Mouse (Mus musculus): Measurements from ENCODE around the gene Ebp. TPM values are rescaled to one million over a fixed set of nuclear protein-coding genes. Genes with fewer than 3 reads are reported as not detected.

Ebp gene
- polyA plus RNA-seq, 1 experiment from 2014 or later = 30.5 TPM

DNA sequence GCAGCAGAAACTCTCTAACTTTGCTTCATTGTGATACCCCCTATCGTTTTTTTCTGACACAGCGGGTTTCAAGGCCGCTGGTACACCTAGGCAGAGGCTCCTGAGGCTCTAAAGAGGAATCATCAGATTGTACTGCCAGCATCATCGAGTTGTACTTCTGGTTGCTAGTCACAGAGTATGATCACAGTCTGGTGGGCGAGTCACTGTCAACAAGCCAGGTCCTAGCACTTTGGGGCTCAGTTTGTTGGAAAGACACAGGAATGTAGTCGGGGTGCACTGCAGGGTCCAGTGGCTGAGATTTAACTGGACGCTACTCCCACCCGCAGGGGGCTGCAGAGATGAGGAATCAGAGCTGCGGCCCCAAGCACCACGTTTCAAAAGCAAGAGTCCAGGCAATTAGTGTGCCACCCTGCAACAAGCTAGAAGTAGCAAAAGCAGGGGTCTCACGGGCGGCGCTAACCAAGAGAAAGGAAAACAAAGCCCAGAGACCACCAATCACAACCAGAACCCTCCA, 1.1 kb downstream of the Ebp start:
- no peak for DNase-seq
- ATAC-seq (ENCODE audit: insufficient read depth) = peak; percentile 64
- no peaks in the 10 kb centered on the region for H3K36me3 ChIP-seq (ENCODE audit: insufficient read depth)
- no peaks in the 10 kb centered on the region for H3K9me3 ChIP-seq (ENCODE audit: low read depth, low read length)
- H3K4me2 ChIP-seq = peak overlapping the region; percentile 63
- peak overlapping the region; percentile 58 for H3K9ac ChIP-seq
- WGBS = 11% methylated on average over 10 of the region's 13 CpGs
- H3K4me3 ChIP-seq (ENCODE audit: low read depth, low read length) = peak overlapping the region; percentile 50
- H3K4me1 ChIP-seq (ENCODE audit: insufficient read depth) = no peaks in the 10 kb centered on the region
- no peaks in the 10 kb centered on the region for H3K27me3 ChIP-seq (ENCODE audit: insufficient read depth, low read length)
- H3K27ac ChIP-seq (ENCODE audit: low read depth) = no peak overlapping the region
- TF ChIP-seq CTCF (IDR thresholded peaks at IDR 0.05; ENCODE audit: low read depth) = peak; percentile 29; the same call in 1 of the 2 replicates

GRCm38 (mm10) chrX:8182871-8183540, 10.3 kb downstream of the Ebp start:
- DNase-seq (no peak), ATAC-seq (ENCODE audit: insufficient read depth) (no peak)
- Histone ChIP-seq H3K4me2 (no peak overlapping the region), H3K27ac (ENCODE audit: low read depth) (no peak overlapping the region), H3K36me3 (ENCODE audit: insufficient read depth) (no peaks in the 10 kb centered on the region), H3K4me1 (ENCODE audit: insufficient read depth) (no peaks in the 10 kb centered on the region), H3K9ac (no peak overlapping the region), H3K4me3 (ENCODE audit: low read depth, low read length) (no peak overlapping the region), H3K9me3 (ENCODE audit: low read depth, low read length) (no peaks in the 10 kb centered on the region), H3K27me3 (ENCODE audit: insufficient read depth, low read length) (no peaks in the 10 kb centered on the region)
- TF ChIP-seq CTCF (IDR thresholded peaks at IDR 0.05; ENCODE audit: low read depth) = no peak
- 11% methylated on average over 7 of the region's 7 CpGs for WGBS

- Histone ChIP-seq H3K4me3 (ENCODE audit: low read depth, low read length) (no peak overlapping the region), H3K27me3 (ENCODE audit: insufficient read depth, low read length) (no peaks in the 10 kb centered on the region), H3K36me3 (ENCODE audit: insufficient read depth) (no peaks in the 10 kb centered on the region), H3K4me1 (ENCODE audit: insufficient read depth) (no peaks in the 10 kb centered on the region), H3K4me2 (no peak overlapping the region), H3K9me3 (ENCODE audit: low read depth, low read length) (no peaks in the 10 kb centered on the region), H3K9ac (no peak overlapping the region), H3K27ac (ENCODE audit: low read depth) (no peak overlapping the region)
- WGBS = 80% methylated on average over 5 of the region's 5 CpGs
- ATAC-seq (ENCODE audit: insufficient read depth) (no peak), DNase-seq (no peak)
- TF ChIP-seq CTCF (IDR thresholded peaks at IDR 0.05; ENCODE audit: low read depth) = no peak
Measured at GRCm38 (mm10) chrX:8179646-8180045, 13.7 kb downstream of the Ebp start.

GRCm38 (mm10) chrX:8178871-8179270, 14.4 kb downstream of the Ebp start:
- TF ChIP-seq CTCF (IDR thresholded peaks at IDR 0.05; ENCODE audit: low read depth) = no peak
- Histone ChIP-seq H3K27ac (ENCODE audit: low read depth) (no peak overlapping the region), H3K9ac (no peak overlapping the region), H3K4me2 (no peak overlapping the region), H3K36me3 (ENCODE audit: insufficient read depth) (no peaks in the 10 kb centered on the region), H3K9me3 (ENCODE audit: low read depth, low read length) (no peaks in the 10 kb centered on the region), H3K4me1 (ENCODE audit: insufficient read depth) (no peaks in the 10 kb centered on the region), H3K27me3 (ENCODE audit: insufficient read depth, low read length) (no peaks in the 10 kb centered on the region), H3K4me3 (ENCODE audit: low read depth, low read length) (no peak overlapping the region)
- ATAC-seq (ENCODE audit: insufficient read depth) (no peak), DNase-seq (no peak)
- whole genome bisulfite sequencing = 91% methylated on average over 2 of the region's 2 CpGs

- Histone ChIP-seq H3K4me3 (ENCODE audit: low read depth, low read length) (peak within 1 kb of the TSS; percentile 52), H3K9ac (peak within 1 kb of the TSS; percentile 45), H3K27ac (ENCODE audit: low read depth) (no peak within 1 kb of the TSS; the same call in 1 of the 2 replicates), H3K27me3 (ENCODE audit: insufficient read depth, low read length) (no peaks in the 10 kb centered on the region), H3K36me3 (ENCODE audit: insufficient read depth) (0 out of 2 replicates have a peak, but pooled peaks cover 3% of the 10 kb centered on the region), H3K9me3 (ENCODE audit: low read depth, low read length) (no peaks in the 10 kb centered on the region), H3K4me1 (ENCODE audit: insufficient read depth) (no peaks in the 10 kb centered on the region), H3K4me2 (peak within 1 kb of the TSS; percentile 59)
- 8% methylated on average over 56 of the region's 56 CpGs for WGBS
- ATAC-seq (ENCODE audit: insufficient read depth) (peak; percentile 95), DNase-seq (peak; percentile 91)
- peak; percentile 29 for TF ChIP-seq CTCF (IDR thresholded peaks at IDR 0.05; ENCODE audit: low read depth)
Measured at GRCm38 (mm10) chrX:8175504-8176385, 17.6 kb downstream of the Ebp start, which contains the start of gene Tbc1d25. TSS of gene Tbc1d25 (minus strand) at chrX:8176181.

- ATAC-seq (ENCODE audit: insufficient read depth) (no peak), DNase-seq (no peak)
- H3K9me3 ChIP-seq (ENCODE audit: low read depth, low read length) = no peaks in the 10 kb centered on the region
- H3K4me1 ChIP-seq (ENCODE audit: insufficient read depth) = no peaks in the 10 kb centered on the region
- 10% methylated on average over 4 of the region's 4 CpGs for WGBS
- 0 out of 2 replicates have a peak, but pooled peaks cover 3% of the 10 kb centered on the region for H3K36me3 ChIP-seq (ENCODE audit: insufficient read depth)
- no peaks in the 10 kb centered on the region for H3K27me3 ChIP-seq (ENCODE audit: insufficient read depth, low read length)
- TF ChIP-seq CTCF (IDR thresholded peaks at IDR 0.05; ENCODE audit: low read depth) = no peak
- peak overlapping the region; percentile 52 for H3K4me3 ChIP-seq (ENCODE audit: low read depth, low read length)
- H3K27ac ChIP-seq (ENCODE audit: low read depth) = no peak overlapping the region
- H3K9ac ChIP-seq = peak overlapping the region; percentile 45
- peak overlapping the region; percentile 59 for H3K4me2 ChIP-seq
Measured at GRCm38 (mm10) chrX:8175169-8175503, 18.2 kb downstream of the Ebp start.
